Mouse (Mus musculus) stomach, embryonic 14.5 days (tissue): ENCODE results near the gene Mpp1. TPM values are rescaled to one million over a fixed set of nuclear protein-coding genes. Genes with fewer than 3 reads are reported as not detected.

Experiments used
- ATAC-seq: fragments of 200-750 bp; cut with Nextera tagmentation; 2 replicates; pipeline ENCODE4 v1.8.0; 2017; ENCODE audit warnings: low read depth, moderate TSS enrichment; ENCODE audit not compliant: insufficient number of reproducible peaks, insufficient read depth, low FRiP score
- H3K27ac ChIP-seq: fragments of 300-500 bp; sonication (generic); 2 replicates; pipeline ENCODE4 v1.5.1; 2014; ENCODE audit warnings: mild to moderate bottlenecking, low read length, moderate library complexity, mixed read lengths
- H3K27me3 ChIP-seq: fragments of 300-500 bp; sonication (generic); 2 replicates; pipeline ENCODE4 v1.6.1; 2014; ENCODE audit warnings: low read length, control low read depth, mixed read lengths; ENCODE audit not compliant: control insufficient read depth, insufficient read depth
- H3K36me3 ChIP-seq: fragments of 300-500 bp; sonication (generic); 2 replicates; pipeline ENCODE4 v1.6.1; 2014; ENCODE audit warnings: mild to moderate bottlenecking, control low read depth, low read length, moderate library complexity, mixed read lengths; ENCODE audit not compliant: control insufficient read depth, insufficient read depth
- H3K4me1 ChIP-seq: fragments of 300-500 bp; sonication (generic); 2 replicates; pipeline ENCODE4 v1.6.1; 2014; ENCODE audit warnings: low read length, control low read depth, mixed read lengths; ENCODE audit not compliant: control insufficient read depth, insufficient read depth
- H3K4me2 ChIP-seq: fragments of 300-500 bp; sonication (generic); replicated peaks from 2 replicates; pipeline ENCODE4 v1.6.1; 2014; ENCODE audit warnings: low read depth, low read length, control low read depth
- H3K4me3 ChIP-seq: fragments of 300-500 bp; sonication (generic); 2 replicates; pipeline ENCODE4 v1.5.1; 2014; ENCODE audit warnings: low read depth, low read length, control low read depth
- H3K9ac ChIP-seq: fragments of 300-500 bp; sonication (generic); replicated peaks from 2 replicates; pipeline ENCODE4 v1.6.1; 2014; ENCODE audit warnings: low read depth, mild to moderate bottlenecking, control low read depth, low read length, moderate library complexity, mixed read lengths
- H3K9me3 ChIP-seq: fragments of 300-500 bp; sonication (generic); 2 replicates; pipeline ENCODE4 v1.6.1; 2016; ENCODE audit warnings: low read depth, low read length, control low read depth; ENCODE audit not compliant: control insufficient read depth
- WGBS: fragments of 180-500 bp; shearing (Covaris S2); extraction: QIAGEN DNeasy Blood & Tissue Kit; methylation state at CpG from one replicate; pipeline ENCODE4 v1.1.7; 2014; 5-methylcytosine and 5-hydroxymethylcytosine counted together
- polyA plus RNA-seq: library from polyadenylated mRNA; unstranded; fragments of >200 nt; fragmentation: Nextera tagmentation; extraction: Ambion mirVana; gene quantifications from 2 replicates; pipeline ENCODE4 v1.2.1, GENCODE M21; 2014

The Mpp1 gene
- polyA plus RNA-seq, 1 experiment from 2014 or later = 69.8 TPM

GRCm38 (mm10) chrX:75096163-75096770, 34.5 kb downstream of the Mpp1 start:
- Histone ChIP-seq H3K27me3 (no peaks in the 10 kb centered on the region), H3K4me2 (peak overlapping the region; percentile 51), H3K4me3 (peak overlapping the region; percentile 40), H3K27ac (peak overlapping the region; percentile 49), H3K4me1 (no peaks in the 10 kb centered on the region), H3K9ac (peak overlapping the region; percentile 8; the same call in 1 of the 2 replicates), H3K36me3 (peaks cover 8% of the 10 kb centered on the region; the same call in 1 of the 2 replicates), H3K9me3 (no peaks in the 10 kb centered on the region)
- WGBS = 17% methylated on average over 23 of the region's 23 CpGs
- ATAC-seq = no peak

DNA sequence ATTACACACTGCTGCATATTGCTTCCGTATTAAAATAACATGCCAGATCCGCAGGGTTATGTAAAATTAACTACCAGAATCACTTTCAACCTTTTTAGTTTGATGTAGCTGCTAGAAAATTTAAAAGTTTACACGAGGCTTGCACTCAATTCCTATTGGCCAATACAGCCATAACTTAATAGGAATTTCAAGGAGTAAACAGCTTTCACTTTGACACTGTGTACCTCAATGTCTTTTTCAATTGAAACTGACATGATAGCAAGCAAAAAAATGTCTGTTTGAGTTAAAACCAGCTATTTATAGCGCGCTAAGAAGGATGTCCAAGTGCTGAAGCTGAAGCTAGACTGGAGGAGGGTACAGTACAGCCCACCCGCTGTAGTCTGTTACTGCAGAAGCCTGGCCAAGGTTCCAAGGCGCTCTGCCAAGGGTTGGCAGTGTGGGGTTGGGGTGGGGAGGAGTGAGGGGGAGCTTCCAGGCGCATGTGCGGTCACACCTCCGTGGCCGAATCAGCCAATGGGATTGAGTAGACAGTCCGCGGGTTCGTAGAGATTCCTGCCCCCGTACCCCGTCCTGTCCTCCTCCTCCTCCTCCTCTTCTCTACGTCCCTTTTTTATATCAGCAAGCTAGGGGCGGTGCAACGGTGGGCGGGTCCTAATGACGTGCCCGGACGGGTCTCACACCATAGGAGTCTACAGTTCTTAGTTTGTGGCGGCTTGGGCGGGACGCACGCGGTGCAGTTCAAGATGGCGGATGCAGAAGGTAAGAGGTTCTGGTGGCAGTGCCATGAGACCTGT, 35.2 kb downstream of the Mpp1 start, which contains the start of gene Dkc1:
Dkc1 (plus strand) TSS at position 486 of the 794 bp plus-strand sequence.
- H3K4me2 ChIP-seq = peak within 1 kb of the TSS; percentile 51
- WGBS = 19% methylated on average over 21 of the region's 29 CpGs
- no peaks in the 10 kb centered on the region for H3K27me3 ChIP-seq
- H3K4me1 ChIP-seq = no peaks in the 10 kb centered on the region
- H3K4me3 ChIP-seq = peak within 1 kb of the TSS; percentile 40
- peak within 1 kb of the TSS; percentile 55 for H3K27ac ChIP-seq
- H3K9me3 ChIP-seq = no peaks in the 10 kb centered on the region
- peak; percentile 99 for ATAC-seq
- H3K36me3 ChIP-seq = peaks cover under 1% of the 10 kb centered on the region; the same call in 1 of the 2 replicates
- H3K9ac ChIP-seq = peak within 1 kb of the TSS; percentile 8; the same call in 1 of the 2 replicates

GRCm38 (mm10) chrX:75085654-75086053, 45.2 kb downstream of the Mpp1 start:
- ATAC-seq = no peak
- 44% methylated on average over 1 of the region's 1 CpGs for WGBS
- Histone ChIP-seq H3K27me3 (no peaks in the 10 kb centered on the region), H3K4me1 (no peaks in the 10 kb centered on the region), H3K4me3 (no peak overlapping the region), H3K27ac (no peak overlapping the region), H3K9me3 (no peaks in the 10 kb centered on the region), H3K36me3 (no peaks in the 10 kb centered on the region), H3K9ac (no peak overlapping the region), H3K4me2 (no peak overlapping the region)

DNA sequence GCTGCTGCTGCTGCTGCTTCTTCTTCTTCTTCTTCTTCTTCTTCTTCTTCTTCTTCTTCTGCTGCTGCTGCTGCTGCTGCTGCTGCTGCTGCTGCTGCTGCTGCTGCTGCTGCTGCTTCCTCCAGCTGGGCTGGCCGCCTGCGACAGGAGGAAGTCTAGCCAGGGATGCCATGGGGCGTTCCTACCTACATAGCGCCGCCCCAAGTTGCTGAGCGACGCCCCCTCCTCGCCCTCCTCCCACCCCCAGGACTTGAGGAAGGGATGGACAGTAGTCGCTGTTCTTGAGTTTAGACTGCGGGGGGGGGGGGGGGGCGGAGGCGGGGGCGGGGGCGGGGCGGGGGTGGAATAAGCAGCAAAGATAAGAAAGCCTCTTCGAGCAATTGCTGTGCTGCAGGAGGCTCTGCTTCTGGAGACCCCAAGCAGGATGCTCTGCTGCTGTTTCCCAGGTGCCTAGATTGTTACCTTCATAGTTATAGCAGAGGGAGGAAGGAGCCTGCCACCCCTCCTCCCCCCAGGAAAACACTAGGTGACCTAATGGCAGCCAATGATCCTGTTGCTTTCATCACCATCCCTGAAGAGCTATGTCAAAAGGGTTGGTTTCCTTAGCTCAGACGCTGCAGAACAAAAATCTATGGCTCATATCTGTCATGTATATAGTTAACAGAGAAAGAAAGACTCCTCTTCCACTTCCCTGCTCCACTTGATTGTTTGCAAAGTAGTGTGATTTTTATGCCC, 45.9 kb downstream of the Mpp1 start, which contains the start of gene Gab3:
Gab3 (minus strand) TSS at position 685 of the 735 bp plus-strand sequence.
- Histone ChIP-seq H3K36me3 (no peaks in the 10 kb centered on the region), H3K27ac (no peak within 1 kb of the TSS), H3K4me3 (peak within 1 kb of the TSS; percentile 39), H3K9me3 (no peaks in the 10 kb centered on the region), H3K4me1 (no peaks in the 10 kb centered on the region), H3K4me2 (peak within 1 kb of the TSS; percentile 48), H3K9ac (no peak within 1 kb of the TSS), H3K27me3 (no peaks in the 10 kb centered on the region)
- 11% methylated on average over 9 of the region's 17 CpGs for WGBS
- peak; percentile 92 for ATAC-seq

- Histone ChIP-seq H3K4me2 (peak overlapping the region; percentile 48), H3K27me3 (no peaks in the 10 kb centered on the region), H3K27ac (no peak overlapping the region), H3K4me1 (no peaks in the 10 kb centered on the region), H3K9ac (no peak overlapping the region), H3K9me3 (no peaks in the 10 kb centered on the region), H3K4me3 (peak overlapping the region; percentile 39), H3K36me3 (no peaks in the 10 kb centered on the region)
- 22% methylated on average over 26 of the region's 26 CpGs for WGBS
- ATAC-seq = peak; percentile 58; the same call in 1 of the 2 replicates
Measured at GRCm38 (mm10) chrX:75083982-75084773, 46.6 kb downstream of the Mpp1 start.

DNA sequence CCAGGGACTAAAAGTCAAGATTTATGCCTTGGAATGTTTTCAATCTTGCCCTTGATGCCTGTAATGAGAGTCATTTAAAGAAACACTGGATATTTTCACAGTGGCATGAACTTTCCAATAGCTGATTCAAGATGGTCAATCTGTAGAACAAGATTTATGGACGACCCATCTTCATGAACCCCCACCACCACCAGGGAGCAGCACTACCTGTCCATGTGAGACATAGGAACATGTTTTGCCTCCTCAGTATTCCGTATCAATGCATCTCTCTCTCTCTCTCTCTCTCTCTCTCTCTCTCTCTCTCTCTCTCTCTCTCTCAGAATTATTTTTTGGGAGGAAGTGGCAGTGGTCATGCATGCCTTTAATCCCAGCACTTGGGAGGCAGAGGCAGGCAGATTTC, 48.5 kb downstream of the Mpp1 start:
- Histone ChIP-seq H3K9me3 (no peaks in the 10 kb centered on the region), H3K27ac (no peak overlapping the region), H3K36me3 (no peaks in the 10 kb centered on the region), H3K4me2 (no peak overlapping the region), H3K4me1 (no peaks in the 10 kb centered on the region), H3K9ac (no peak overlapping the region), H3K4me3 (no peak overlapping the region), H3K27me3 (no peaks in the 10 kb centered on the region)
- ATAC-seq = no peak
- WGBS = 58% methylated on average over 2 of the region's 2 CpGs
